Mouse (Mus musculus): ENCODE results near the gene Slc22a1.
"Not testable (repeated sequence)": the region's sequence is repeated elsewhere in the genome, so short reads cannot be mapped to it uniquely, and the experiment has no call there.

Gene Slc22a1

DNA sequence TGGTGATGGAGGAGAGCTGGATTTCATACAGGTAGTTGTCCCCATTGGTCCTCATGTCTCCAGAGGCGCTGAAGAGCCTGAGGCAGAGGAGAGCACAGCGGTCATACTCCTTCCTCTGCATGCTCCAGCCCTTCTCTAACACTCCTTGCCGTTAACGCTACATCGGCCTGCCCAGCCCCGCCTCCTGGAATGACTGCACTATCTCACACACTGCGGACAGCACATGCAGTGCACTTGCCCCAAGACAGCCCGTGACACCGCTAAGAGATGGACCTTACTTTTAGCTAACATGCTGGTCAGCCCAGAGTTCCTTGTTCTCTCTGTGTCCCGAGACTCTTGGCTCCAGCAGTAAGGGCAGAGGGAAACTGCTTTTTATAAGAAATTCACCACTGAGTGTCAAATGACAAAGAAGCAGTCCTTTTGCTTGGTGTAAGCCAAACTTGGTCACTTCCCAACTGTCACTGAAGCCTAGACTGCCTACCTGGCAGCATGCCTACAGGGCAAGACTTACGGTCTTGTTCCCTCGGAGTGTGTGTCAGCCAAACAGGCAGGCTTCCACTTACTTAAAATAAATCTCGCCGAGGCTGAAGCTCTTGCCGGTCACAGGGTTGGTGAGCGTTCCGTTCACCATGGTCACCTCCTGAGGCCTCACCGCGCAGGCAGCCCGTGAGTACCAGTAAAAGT lies 12.9 kb upstream of the Slc22a1 start:
- DNase-seq (ENCODE audit: extremely low read depth, insufficient read length, low spot score), result no peak

DNA sequence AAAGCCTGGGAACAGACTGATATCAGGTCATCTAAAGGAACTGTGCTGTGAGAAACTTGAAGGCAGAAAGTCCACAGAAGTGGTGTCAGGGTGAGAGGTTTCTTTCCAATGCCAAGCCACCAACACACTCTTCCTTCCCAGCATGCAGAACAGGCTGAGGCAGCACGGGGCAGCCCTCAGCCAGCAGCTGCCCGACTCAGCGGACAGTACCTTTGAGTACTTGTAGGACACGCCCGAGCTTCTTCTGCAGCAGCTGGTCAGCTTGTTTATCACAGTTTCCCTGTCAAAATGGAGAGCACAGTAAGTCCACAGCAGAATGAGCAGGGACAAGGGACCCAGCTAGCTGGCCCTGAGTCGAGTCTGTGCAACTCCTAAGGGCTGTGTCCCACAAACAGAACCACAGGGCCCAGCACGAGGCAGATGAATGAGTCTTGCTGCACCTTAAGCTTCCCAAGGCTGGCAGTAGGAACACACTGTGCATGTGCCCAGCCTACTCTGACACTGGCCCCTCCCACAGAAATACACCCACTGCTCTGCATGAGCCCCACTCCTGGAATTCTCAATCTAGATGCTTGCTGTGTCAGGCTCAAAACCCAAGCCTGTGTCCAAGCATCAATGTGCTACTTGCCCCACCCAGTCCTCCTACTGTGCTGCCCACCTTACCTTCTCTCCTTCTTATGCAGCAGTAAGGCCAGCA lies 9.4 kb upstream of the Slc22a1 start:
- no peak for DNase-seq (ENCODE audit: extremely low read depth, insufficient read length, low spot score)

GRCm38 (mm10) chr17:12684412-12684811 lies 8.8 kb upstream of the Slc22a1 start:
- DNase-seq (ENCODE audit: extremely low read depth, insufficient read length, low spot score), result no peak

GRCm38 (mm10) chr17:12683582-12683981 lies 8.0 kb upstream of the Slc22a1 start:
- no peak for DNase-seq (ENCODE audit: extremely low read depth, insufficient read length, low spot score)

GRCm38 (mm10) chr17:12678261-12678660 lies 2.6 kb upstream of the Slc22a1 start:
- DNase-seq (ENCODE audit: extremely low read depth, insufficient read length, low spot score), result no peak

DNA sequence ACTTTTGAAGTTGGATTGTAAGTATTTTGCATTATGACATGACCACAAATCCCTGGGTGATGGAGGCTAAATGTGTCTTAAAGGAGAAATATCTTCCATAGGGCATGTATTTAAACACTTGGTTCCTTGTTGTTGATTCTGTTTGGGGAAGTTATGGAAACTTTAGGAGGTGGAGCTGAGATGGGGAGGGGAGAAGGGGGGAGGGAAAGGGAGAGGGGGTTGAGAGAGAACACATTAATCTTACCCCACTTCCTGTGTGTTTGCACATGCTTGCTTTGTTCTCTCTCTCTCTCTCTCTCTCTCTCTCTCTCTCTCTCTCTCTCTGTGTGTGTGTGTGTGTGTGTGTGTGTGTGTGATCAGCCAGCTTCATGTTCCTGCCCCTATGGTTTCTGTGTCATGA lies 1.5 kb upstream of the Slc22a1 start:
- DNase-seq (ENCODE audit: extremely low read depth, insufficient read length, low spot score), result no peak

- DNase-seq (ENCODE audit: extremely low read depth, insufficient read length, low spot score), result not testable (repeated sequence)
These were observed 649 bp downstream of the Slc22a1 start for GRCm38 (mm10) chr17:12674980-12675379.

DNA sequence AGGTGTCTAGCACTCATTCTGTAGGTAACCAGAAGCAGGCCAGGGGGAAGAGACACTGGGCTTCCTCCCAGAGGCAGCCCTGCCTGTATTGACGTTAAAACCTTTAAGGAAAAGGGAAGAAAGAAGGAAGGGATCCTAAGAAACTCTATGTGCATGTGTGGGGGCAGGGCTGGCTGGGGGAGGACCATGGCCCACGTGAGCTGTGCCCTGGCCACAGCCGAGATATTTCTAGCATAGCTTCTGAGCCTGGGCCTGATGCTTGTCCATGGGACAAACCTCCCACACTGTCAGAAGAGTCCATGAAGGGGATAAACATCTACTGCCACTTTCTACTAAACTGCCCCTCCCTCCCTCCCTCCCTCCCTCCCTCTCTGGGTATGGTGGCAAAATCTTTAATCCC lies 1.8 kb downstream of the Slc22a1 start:
- DNase-seq (ENCODE audit: extremely low read depth, insufficient read length, low spot score), result no peak

- DNase-seq (ENCODE audit: extremely low read depth, insufficient read length, low spot score), result no peak
These were observed 3.3 kb downstream of the Slc22a1 start for GRCm38 (mm10) chr17:12672285-12672790.

GRCm38 (mm10) chr17:12671029-12671605 lies 4.5 kb downstream of the Slc22a1 start:
- DNase-seq (ENCODE audit: extremely low read depth, insufficient read length, low spot score), result no peak

DNA sequence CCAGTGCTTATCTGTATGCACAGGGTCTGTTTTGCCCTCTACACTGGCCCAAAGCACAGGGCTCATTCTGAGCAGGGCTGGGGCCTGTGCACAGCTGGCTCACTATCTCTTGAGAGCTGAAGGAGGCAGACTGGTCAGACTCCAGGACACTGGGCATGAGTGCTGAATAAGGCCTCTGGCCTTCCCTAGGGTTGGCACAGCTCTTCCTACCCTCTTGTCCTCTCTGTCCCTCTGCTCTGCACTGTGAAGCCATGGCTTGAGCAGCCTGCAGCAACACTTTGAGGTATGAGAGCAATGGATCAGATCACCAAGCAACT lies 6.3 kb downstream of the Slc22a1 start:
- DNase-seq (ENCODE audit: extremely low read depth, insufficient read length, low spot score), result no peak

GRCm38 (mm10) chr17:12668478-12669362 lies 6.9 kb downstream of the Slc22a1 start:
- no peak for DNase-seq (ENCODE audit: extremely low read depth, insufficient read length, low spot score)

DNA sequence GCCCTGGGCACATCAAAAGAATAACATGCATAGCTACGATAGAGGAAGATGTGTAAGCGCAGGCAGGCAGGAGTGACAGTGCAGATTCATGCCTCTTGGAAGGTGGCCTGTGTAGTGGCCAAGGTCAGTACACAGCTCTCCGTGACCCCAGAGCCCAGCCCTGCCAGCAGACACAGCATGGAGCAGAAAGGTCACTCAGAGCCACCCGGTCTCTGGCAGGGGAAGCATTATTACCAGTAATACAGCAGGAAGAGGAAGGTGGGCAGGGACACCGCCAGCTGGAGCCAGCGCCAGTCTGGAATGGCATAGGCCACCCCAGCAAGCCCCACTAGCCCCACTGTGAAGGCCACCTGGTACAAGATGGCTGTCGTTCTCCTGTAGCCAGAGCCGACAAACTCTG lies 11.5 kb downstream of the Slc22a1 start:
- no peak for DNase-seq (ENCODE audit: extremely low read depth, insufficient read length, low spot score)

GRCm38 (mm10) chr17:12660572-12661260 lies 14.9 kb downstream of the Slc22a1 start:
- no peak for DNase-seq (ENCODE audit: extremely low read depth, insufficient read length, low spot score)

- DNase-seq (ENCODE audit: extremely low read depth, insufficient read length, low spot score), result no peak
These were observed 16.4 kb downstream of the Slc22a1 start for GRCm38 (mm10) chr17:12659233-12659632.

- no peak for DNase-seq (ENCODE audit: extremely low read depth, insufficient read length, low spot score)
These were observed 16.8 kb downstream of the Slc22a1 start for GRCm38 (mm10) chr17:12658784-12659183.

GRCm38 (mm10) chr17:12655826-12656225 lies 19.8 kb downstream of the Slc22a1 start:
- DNase-seq (ENCODE audit: extremely low read depth, insufficient read length, low spot score), result no peak

DNA sequence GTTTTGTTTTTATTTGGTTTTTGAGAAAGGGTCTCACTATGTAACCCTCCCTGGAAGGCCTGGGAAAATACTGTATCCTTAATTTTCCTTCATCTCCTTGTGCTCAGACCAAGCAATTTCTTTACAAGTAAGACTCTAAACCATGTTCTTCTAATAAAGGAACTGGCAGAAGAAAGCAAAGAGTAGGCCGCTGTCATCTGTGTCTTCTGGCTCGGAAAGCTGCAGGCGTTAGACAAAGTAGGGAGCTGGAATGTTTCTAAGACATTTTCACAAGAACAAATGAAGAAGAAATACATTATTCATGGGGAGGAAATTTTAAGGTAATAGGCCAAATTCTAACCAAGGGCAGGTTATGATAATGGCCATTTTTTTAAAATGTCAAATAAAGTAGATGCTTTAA lies 21.6 kb downstream of the Slc22a1 start:
- DNase-seq (ENCODE audit: extremely low read depth, insufficient read length, low spot score), result no peak

GRCm38 (mm10) chr17:12652604-12653003 lies 23.0 kb downstream of the Slc22a1 start:
- no peak for DNase-seq (ENCODE audit: extremely low read depth, insufficient read length, low spot score)

DNA sequence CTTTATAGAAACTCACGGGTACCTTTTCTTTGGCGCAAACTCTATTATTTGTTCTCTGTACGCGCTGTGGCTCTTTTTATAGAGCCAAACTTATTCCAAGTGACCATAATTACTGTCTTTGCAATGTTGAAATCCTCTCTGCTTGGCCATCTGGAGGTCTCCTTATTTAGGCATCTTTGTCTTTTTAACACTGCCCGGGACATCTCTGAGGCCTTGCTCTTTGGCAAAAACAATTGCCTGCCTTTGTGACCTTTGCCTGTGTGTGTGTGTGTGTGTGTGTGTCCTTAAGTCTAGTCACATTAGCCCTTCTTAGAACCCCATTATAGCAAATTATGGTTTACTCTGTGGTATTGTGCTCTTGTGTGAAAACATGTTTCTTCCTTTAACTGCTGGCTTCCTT lies 30.2 kb downstream of the Slc22a1 start:
- DNase-seq (ENCODE audit: extremely low read depth, insufficient read length, low spot score), result no peak
